ENCODE assay signal across 8 mouse cellular contexts in the genomic region with DNA sequence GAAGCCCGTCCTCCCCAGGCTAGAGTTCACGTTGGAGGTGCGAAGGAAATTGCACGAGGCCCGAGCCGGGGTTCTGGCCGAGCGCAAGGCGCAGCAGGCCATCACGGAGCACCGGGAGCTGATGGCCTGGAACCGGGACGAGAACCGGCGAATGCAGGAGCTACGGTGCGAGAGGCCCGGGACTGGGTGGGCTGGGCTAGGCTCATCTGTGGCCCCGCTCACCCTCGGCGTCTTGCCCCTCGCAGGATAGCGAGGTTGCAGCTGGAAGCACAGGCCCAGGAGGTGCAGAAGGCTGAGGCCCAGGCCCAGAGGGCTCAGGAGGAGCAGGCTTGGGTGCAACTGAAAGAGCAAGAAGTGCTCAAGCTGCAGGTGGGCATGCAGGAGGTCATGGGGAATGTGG. TPM values are rescaled to one million over a fixed set of nuclear protein-coding genes. Genes with fewer than 3 reads are reported as not detected.
DNase-seq lines count a peak whose midpoint lies in the region; ATAC-seq and TF ChIP-seq lines count a peak whose summit lies in the region.

No protein-coding gene starts in this region.

- H3K36me3 ChIP-seq in kidney, postnatal 0 days (ENCODE audit: insufficient read depth, low read length) = peaks cover 10% of the 10 kb centered on the region; the same call in 1 of the 2 replicates
- peaks cover 26% of the 10 kb centered on the region for H3K36me3 ChIP-seq in E14TG2a.4 (ENCODE audit: insufficient read depth, low read length)
- H3K36me3 ChIP-seq in intestine, embryonic 14.5 days (ENCODE audit: control insufficient read depth, insufficient read depth, low read length) = peaks cover 26% of the 10 kb centered on the region
- H3K36me3 ChIP-seq in midbrain, postnatal 0 days (ENCODE audit: insufficient read depth, low read length) = peaks cover 15% of the 10 kb centered on the region

- H3K27ac ChIP-seq in kidney, postnatal 0 days = peak overlapping the region; percentile 38
- peak overlapping the region; percentile 63; the same call in 1 of the 2 replicates for H3K27ac ChIP-seq in cortical plate, adult 2 months (ENCODE audit: insufficient read depth, low read length)
- H3K27ac ChIP-seq in intestine, embryonic 14.5 days (ENCODE audit: low read depth) = no peak overlapping the region
- H3K27ac ChIP-seq in midbrain, postnatal 0 days (ENCODE audit: low read depth, low read length) = peak overlapping the region; percentile 70; the same call in 1 of the 2 replicates

- no peak for TF ChIP-seq CTCF in kidney, postnatal 0 days (IDR thresholded peaks at IDR 0.05; ENCODE audit: low read depth)
- TF ChIP-seq CTCF in E14TG2a.4 (conservative IDR thresholded peaks at IDR 0.05; ENCODE audit: low read length) = no peak
- no peak for TF ChIP-seq CTCF in cortical plate, adult 2 months (IDR thresholded peaks at IDR 0.05; ENCODE audit: extremely low read depth, insufficient read depth, low read length)
- no peak for TF ChIP-seq CTCF in midbrain, postnatal 0 days (IDR thresholded peaks at IDR 0.05)

- H3K27me3 ChIP-seq in kidney, postnatal 0 days (ENCODE audit: insufficient read depth, low read length) = no peaks in the 10 kb centered on the region
- no peaks in the 10 kb centered on the region for H3K27me3 ChIP-seq in E14TG2a.4 (ENCODE audit: insufficient read depth, low read length)
- no peaks in the 10 kb centered on the region for H3K27me3 ChIP-seq in intestine, embryonic 14.5 days (replicated peaks; ENCODE audit: control insufficient read depth, insufficient read depth, low read length)
- no peaks in the 10 kb centered on the region for H3K27me3 ChIP-seq in midbrain, postnatal 0 days (ENCODE audit: insufficient read depth, low read length)

- under 1% methylated on average over 23 of the region's 23 CpGs for whole genome bisulfite sequencing in kidney, postnatal 0 days
- under 1% methylated on average over 23 of the region's 23 CpGs for WGBS in intestine, embryonic 14.5 days
- under 1% methylated on average over 21 of the region's 23 CpGs for WGBS in midbrain, postnatal 0 days

- H3K4me1 ChIP-seq in kidney, postnatal 0 days (replicated peaks; ENCODE audit: insufficient read depth, low read length) = peaks cover 10% of the 10 kb centered on the region; the same call in 1 of the 2 replicates
- peaks cover 25% of the 10 kb centered on the region for H3K4me1 ChIP-seq in E14TG2a.4 (replicated peaks; ENCODE audit: low read depth, low read length)
- peaks cover 3% of the 10 kb centered on the region; the same call in 1 of the 2 replicates for H3K4me1 ChIP-seq in cortical plate, adult 2 months (ENCODE audit: control insufficient read depth, insufficient read depth, low read length)
- peaks cover 9% of the 10 kb centered on the region; the same call in 1 of the 2 replicates for H3K4me1 ChIP-seq in intestine, embryonic 14.5 days (replicated peaks; ENCODE audit: control insufficient read depth, insufficient read depth, low read length)
- H3K4me1 ChIP-seq in midbrain, postnatal 0 days (ENCODE audit: insufficient read depth, low read length) = no peaks in the 10 kb centered on the region; the same call in 1 of the 2 replicates

- DNase-seq in kidney, postnatal 0 days (ENCODE audit: low spot score) = no peak
- DNase-seq in kidney, postnatal 14 days = no peak
- DNase-seq in intestine, embryonic 14.5 days (ENCODE audit: low spot score) = no peak
- DNase-seq in midbrain, postnatal 0 days (ENCODE audit: low spot score) = no peak
- DNase-seq in cerebellum, adult 9-10 months = no peak

- H3K4me2 ChIP-seq in kidney, postnatal 0 days (ENCODE audit: low read length) = peak overlapping the region; percentile 83
- H3K4me2 ChIP-seq in intestine, embryonic 14.5 days (ENCODE audit: low read length) = peak overlapping the region; percentile 82
- peak overlapping the region; percentile 78 for H3K4me2 ChIP-seq in midbrain, postnatal 0 days (ENCODE audit: low read depth, low read length, poor library complexity, severe bottlenecking)

- H3K9ac ChIP-seq in kidney, postnatal 0 days (ENCODE audit: low read depth, low read length) = peak overlapping the region; percentile 87
- H3K9ac ChIP-seq in intestine, embryonic 14.5 days (ENCODE audit: low read length) = peak overlapping the region; percentile 81
- H3K9ac ChIP-seq in midbrain, postnatal 0 days (replicated peaks; ENCODE audit: low read length, poor library complexity, severe bottlenecking) = peak overlapping the region; percentile 89

- H3K4me3 ChIP-seq in kidney, postnatal 0 days (replicated peaks; ENCODE audit: low read depth, low read length) = peak overlapping the region; percentile 73
- peak overlapping the region; percentile 95 for H3K4me3 ChIP-seq in E14TG2a.4 (replicated peaks; ENCODE audit: low read length)
- H3K4me3 ChIP-seq in cortical plate, adult 2 months (ENCODE audit: insufficient read depth, low read length) = peak overlapping the region; percentile 91
- H3K4me3 ChIP-seq in intestine, embryonic 14.5 days (ENCODE audit: low read depth, low read length) = peak overlapping the region; percentile 92
- H3K4me3 ChIP-seq in midbrain, postnatal 0 days (ENCODE audit: low read depth, low read length) = peak overlapping the region; percentile 84

- TF ChIP-seq POLR2A in cortical plate, adult 2 months (IDR thresholded peaks at IDR 0.05; ENCODE audit: extremely low read depth, insufficient read depth, low read length) = no peak

- peak; percentile 8; the same call in 1 of the 2 replicates for ATAC-seq in kidney, postnatal 0 days (replicated peaks; ENCODE audit: low FRiP score, low read depth)
- ATAC-seq in intestine, embryonic 14.5 days (replicated peaks; ENCODE audit: low FRiP score, low TSS enrichment, low read depth) = peak; percentile 14
- peak; percentile 32 for ATAC-seq in midbrain, postnatal 0 days (ENCODE audit: low FRiP score)
- ATAC-seq in inflammation-experienced regulatory T-cells, adult 6 months = no peak

- H3K9me3 ChIP-seq in kidney, postnatal 0 days (replicated peaks; ENCODE audit: low read length) = no peaks in the 10 kb centered on the region
- no peaks in the 10 kb centered on the region for H3K9me3 ChIP-seq in E14TG2a.4 (ENCODE audit: low read length)
- no peaks in the 10 kb centered on the region for H3K9me3 ChIP-seq in intestine, embryonic 14.5 days (ENCODE audit: control insufficient read depth, low read length)
- H3K9me3 ChIP-seq in midbrain, postnatal 0 days (ENCODE audit: low read length) = no peaks in the 10 kb centered on the region

RNA-seq across cellular contexts. Expression of gene Mrps26, which starts 0.5 kb away (rescaled TPM):
- polyA plus RNA-seq in kidney, postnatal 0 days (2015; fragmentation: Nextera tagmentation; extraction: Ambion mirVana) = 103 and 110 TPM in 2 replicates
- 86.9 and 99.1 TPM in 2 replicates for polyA plus RNA-seq in cortical plate, adult 2 months (2012; rRNA removed)
- polyA plus RNA-seq in intestine, embryonic 14.5 days (2014; fragmentation: Nextera tagmentation; extraction: Ambion mirVana) = 97.4 and 100 TPM in 2 replicates
- total RNA-seq in midbrain, postnatal 0 days (2014; rRNA removed) = 54.7 and 60.5 TPM in 2 replicates
- polyA plus RNA-seq in midbrain, postnatal 0 days (2015; fragmentation: Nextera tagmentation; extraction: Ambion mirVana) = 128 and 131 TPM in 2 replicates
- polyA plus RNA-seq in inflammation-experienced regulatory T-cells, adult 6 months (2017; shearing (Covaris generic)) = 10 to 100 TPM; 20.8 to 29.7 (median 27.1) TPM

RNA-seq across cellular contexts. Expression of gene Oxt, which starts 11.9 kb away (rescaled TPM):
- polyA plus RNA-seq in kidney, postnatal 0 days (2015; fragmentation: Nextera tagmentation; extraction: Ambion mirVana) = 0.63 and 0.65 TPM in 2 replicates
- 0.32 and 0.42 TPM in 2 replicates for polyA plus RNA-seq in cortical plate, adult 2 months (2012; rRNA removed)
- not detected in 2 replicates for polyA plus RNA-seq in intestine, embryonic 14.5 days (2014; fragmentation: Nextera tagmentation; extraction: Ambion mirVana)
- total RNA-seq in midbrain, postnatal 0 days (2014; rRNA removed) = 0.94 and 2.5 TPM in 2 replicates
- polyA plus RNA-seq in midbrain, postnatal 0 days (2015; fragmentation: Nextera tagmentation; extraction: Ambion mirVana) = 5.0 and 24.0 TPM in 2 replicates
- polyA plus RNA-seq in inflammation-experienced regulatory T-cells, adult 6 months (2017; shearing (Covaris generic)) = not detected

RNA-seq across cellular contexts. Expression of gene Avp, which starts 18.3 kb away (rescaled TPM):
- polyA plus RNA-seq in kidney, postnatal 0 days (2015; fragmentation: Nextera tagmentation; extraction: Ambion mirVana) = not detected in 2 replicates
- 0.81 and 1.2 TPM in 2 replicates for polyA plus RNA-seq in cortical plate, adult 2 months (2012; rRNA removed)
- not detected in 2 replicates for polyA plus RNA-seq in intestine, embryonic 14.5 days (2014; fragmentation: Nextera tagmentation; extraction: Ambion mirVana)
- 10.7 and 12.2 TPM in 2 replicates for total RNA-seq in midbrain, postnatal 0 days (2014; rRNA removed)
- 145 and 317 TPM in 2 replicates for polyA plus RNA-seq in midbrain, postnatal 0 days (2015; fragmentation: Nextera tagmentation; extraction: Ambion mirVana)
- not detected for polyA plus RNA-seq in inflammation-experienced regulatory T-cells, adult 6 months (2017; shearing (Covaris generic))

Comparison
In these comparisons a context has a peak if more than half of its experiments do, and no peak if none do; other contexts are left out.
1. RNA of gene Avp, which starts 18.3 kb away (polyA plus RNA-seq): 145 to 317 TPM in midbrain, postnatal 0 days; 0.81 to 1.2 TPM in cortical plate, adult 2 months, not detected in intestine, embryonic 14.5 days, not detected in kidney, postnatal 0 days and not detected in inflammation-experienced regulatory T-cells, adult 6 months; every median in the first group is over 10 times any median in the second.
2. Peak in every context shown above with its lines, with median percentiles within 50 percentile points of each other: H3K4me2 ChIP-seq, H3K4me3 ChIP-seq and H3K9ac ChIP-seq.